Mouse (Mus musculus) heart, postnatal 10 days (tissue): Measurements from ENCODE around the gene Gm20538. TPM values are rescaled to one million over a fixed set of nuclear protein-coding genes. Genes with fewer than 3 reads are reported as not detected.

Experiments
- DNase-seq, 2 experiments: peaks; one replicate each; pipeline ENCODE4 v3.0.0; 2021
- intact Hi-C: fragments of 180-260 bp; cut with DNase I; formaldehyde crosslinking; loops from one replicate; pipeline ENCODE4 v1.15.1; 2025
- total RNA-seq, 2 experiments: library from RNA; stranded (reverse); gene quantifications; 2 replicates each; pipeline ENCODE4 v1.2.3; 2021

Gm20538 gene
- total RNA-seq, 2 experiments from 2014 or later, result not detected

- DNase-seq, result no peak
- intact Hi-C loops, result loop anchor here (5.0 kb wide), 1 partner anchor 165 kb away; no protein-coding TSS in a partner anchor
Observed at GRCm38 (mm10) chr19:44537416-44537815, 15.2 kb downstream of the Gm20538 start.

DNA sequence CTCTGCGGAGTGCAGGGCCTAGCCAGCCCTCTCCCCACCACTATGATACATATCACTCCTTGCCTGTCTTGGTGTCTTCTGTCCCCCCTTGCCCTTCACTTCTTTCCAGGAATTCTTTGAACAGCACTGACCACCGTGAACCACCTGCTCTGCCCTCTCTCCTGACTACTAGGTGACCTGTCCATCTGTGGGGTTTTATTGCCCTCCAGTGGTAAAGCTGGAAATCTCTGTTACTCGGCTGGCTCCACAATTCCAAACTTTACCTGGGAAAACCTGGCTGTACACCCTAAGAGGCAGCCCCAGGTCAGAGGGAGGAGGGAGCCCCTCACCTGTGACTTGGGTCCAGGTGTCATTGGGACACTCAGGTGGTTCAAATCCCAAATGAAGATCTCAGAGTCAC, 17.3 kb downstream of the Gm20538 start:
- peak in 1 of 2 experiments; percentile 32 for DNase-seq
- intact Hi-C loops, result loop anchor here (5.0 kb wide), 1 partner anchor 163 kb away; no protein-coding TSS in a partner anchor

GRCm38 (mm10) chr19:44530018-44530417, 22.6 kb downstream of the Gm20538 start:
- intact Hi-C loops, result loop anchor here (5.0 kb wide), 1 partner anchor 53 kb away; no protein-coding TSS in a partner anchor
- no peak for DNase-seq

DNA sequence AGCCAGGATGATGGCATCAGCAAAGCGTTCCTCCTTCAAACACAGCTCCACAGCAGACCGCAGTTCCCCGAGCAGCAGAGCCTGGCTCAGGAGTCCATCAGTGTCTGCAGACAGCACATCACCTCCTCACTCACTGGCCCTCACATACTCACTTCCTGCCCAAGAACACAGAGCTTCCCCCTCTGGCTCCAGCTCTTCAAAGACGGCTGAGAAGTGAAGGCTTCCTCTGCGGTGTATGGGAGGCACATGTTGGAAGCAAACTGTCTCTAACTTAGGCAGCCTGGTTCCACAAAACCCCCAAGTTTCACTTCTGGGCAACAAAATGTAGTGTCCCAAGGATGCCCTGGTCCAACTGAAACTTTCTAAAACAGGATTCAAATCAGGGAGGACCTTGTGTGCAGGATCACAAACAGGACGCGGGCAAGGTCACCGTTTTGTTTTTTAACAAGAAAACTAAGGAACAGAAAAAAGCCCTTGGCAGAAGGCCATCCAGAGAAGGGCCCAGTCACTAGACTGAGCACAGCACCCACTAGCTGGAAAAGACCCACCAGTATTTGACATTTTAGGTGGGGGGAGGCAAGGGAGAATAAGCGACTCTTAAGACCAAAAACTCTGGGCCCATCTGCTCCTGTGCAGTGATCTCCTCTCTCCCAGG, 27.0 kb downstream of the Gm20538 start:
- intact Hi-C loops, result no loop called here
- DNase-seq, result no peak

DNA sequence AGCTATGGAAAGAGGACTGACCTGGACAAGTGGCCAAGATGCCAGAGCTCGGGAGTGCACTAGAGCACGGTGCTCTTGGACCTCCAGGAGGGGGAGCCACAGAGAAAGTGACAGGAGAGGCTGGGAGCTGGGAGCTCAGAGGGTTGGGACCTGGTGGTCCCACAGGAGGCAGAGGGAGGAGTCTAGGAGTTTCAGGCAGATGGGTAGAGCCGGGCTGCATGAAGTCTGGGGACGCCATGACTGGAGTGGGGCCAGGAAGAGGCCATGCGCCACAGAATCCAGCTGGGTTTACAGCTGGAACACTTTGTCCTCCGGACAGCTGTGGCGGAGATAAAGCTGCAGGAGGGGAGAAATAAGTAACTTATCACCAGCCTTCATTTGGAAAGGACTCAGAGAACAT, 33.5 kb downstream of the Gm20538 start:
- intact Hi-C loops, result no loop called here

DNA sequence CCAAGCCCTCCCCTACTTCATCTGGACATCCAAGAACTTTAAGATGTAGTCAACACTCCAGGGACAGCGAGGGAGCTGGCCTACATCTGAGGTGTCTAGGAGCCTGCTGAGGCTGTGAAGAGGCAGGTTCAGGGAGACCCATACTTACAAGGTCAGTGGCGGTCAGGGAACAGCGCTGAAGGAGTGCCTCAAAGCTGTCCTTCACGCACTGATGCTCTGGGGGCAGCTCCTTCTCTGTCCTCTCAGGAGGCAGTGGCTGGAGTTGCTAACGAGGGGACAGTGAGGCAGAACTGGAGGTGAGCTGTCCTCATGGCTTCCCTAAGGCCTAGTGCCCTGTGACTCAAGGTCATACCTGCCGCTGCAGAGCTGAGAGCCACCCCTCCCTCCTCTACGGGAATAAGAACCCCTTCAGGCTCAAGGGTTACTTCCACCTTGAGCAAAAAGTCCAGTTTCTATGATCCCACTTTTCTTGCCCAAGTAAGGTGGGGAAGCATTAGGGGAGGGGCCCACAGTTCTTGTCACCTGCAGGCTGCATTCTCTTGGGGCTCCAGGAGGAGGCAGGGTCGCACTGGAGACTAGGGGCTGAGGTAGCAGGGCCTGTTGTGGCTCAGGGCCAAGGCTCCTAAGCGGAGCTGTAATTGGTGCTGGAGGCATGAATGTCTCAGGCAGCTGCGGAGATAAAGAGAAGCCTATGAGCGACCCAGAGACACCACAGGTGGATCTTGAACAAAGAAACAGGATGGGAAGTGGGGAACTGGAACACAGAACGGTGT, 34.4 kb downstream of the Gm20538 start:
- DNase-seq, result no peak

More for the DNA sequence above, 33.5 kb downstream of the Gm20538 start:
- DNase-seq, result peak; percentile 77 to 80

GRCm38 (mm10) chr19:44515769-44516168, 36.9 kb downstream of the Gm20538 start:
- no peak for DNase-seq
- intact Hi-C loops, result no loop called here

More for the DNA sequence above, 34.4 kb downstream of the Gm20538 start:
- intact Hi-C loops, result no loop called here

DNA sequence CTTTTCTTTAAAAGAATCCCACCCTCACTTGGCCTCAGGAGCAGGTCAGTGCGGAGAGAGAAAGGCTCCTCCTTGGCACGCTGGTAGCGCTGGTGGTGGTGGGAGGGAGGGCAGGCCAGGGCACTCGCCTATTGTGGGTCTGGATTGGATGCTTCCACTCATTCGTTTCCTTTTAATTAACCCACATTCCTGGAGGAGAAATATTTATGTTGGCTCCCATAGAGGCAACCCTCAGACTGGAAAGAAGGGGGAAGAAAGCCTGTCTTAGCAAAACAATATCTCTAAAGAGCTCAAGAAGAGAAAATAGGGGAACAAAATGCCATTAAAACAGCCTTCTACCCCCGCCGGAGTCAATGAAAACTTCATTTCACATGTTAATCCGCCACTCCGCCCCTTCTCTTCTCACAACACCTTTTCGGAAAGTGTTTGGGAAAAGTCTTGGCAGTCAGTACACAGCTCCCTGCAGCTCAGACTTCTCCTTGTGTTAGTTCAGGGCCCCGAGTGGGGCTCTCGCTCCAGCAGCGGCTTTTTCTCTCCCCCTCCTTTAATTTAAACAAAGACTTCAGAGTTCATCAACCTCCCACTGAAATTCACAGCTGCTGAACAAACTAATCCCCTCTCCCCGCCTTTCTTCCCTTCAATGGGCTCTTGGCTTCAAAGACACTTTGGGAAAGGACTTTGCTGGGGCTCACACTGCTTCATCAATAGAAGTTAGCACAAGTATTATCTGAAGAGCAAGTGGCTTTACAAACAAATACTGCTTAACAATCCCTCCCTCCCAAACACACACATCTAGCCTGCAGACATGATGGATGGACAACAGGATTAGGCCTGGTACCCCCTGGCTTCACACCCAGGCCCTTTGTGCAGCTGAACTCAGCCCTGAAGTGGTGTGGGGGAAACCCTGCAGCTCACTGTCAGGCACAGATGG, 37.8 kb downstream of the Gm20538 start:
- DNase-seq, result no peak
- intact Hi-C loops, result no loop called here

- DNase-seq, result no peak
- intact Hi-C loops, result no loop called here
Observed at GRCm38 (mm10) chr19:44513921-44514482, 38.6 kb downstream of the Gm20538 start.

DNA sequence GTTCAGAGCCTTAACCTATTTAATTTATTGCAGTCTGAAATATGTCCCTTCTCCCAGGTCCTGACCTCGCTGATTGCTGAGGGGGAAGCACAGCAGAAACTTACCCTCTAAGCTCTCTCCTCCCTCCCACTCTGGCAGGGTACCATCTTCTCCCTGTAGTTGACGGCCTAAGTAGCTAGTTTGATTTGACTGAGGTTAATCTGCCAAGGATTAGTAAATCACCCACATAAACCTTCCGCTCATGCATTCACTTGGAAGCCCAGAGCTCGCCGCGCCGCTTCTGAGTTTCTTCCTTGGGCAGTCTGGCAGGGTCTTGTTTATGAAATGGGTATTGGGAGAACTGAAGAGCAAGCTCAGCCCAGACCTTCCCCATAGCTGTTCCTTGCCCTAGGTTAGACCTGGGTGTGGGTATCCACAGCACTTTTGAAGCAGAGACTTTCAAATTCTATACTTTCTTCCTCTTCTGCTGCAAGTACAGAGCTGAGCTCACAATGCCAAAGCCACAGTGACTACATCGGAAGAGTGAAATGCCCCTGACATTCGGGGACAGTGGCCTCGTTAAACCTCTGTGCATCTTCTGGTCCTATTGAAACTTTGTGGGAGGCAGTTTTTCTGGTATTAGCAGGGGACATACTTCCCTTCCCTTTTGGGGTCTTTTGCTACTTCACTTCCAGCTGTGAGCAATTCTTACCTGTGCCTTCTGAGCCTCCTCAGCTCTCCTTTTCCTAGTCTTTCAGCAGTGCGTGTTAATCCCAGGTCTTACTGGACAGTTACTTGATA, 39.4 kb downstream of the Gm20538 start:
- no peak for DNase-seq
- intact Hi-C loops, result no loop called here

- no peak for DNase-seq
- intact Hi-C loops, result no loop called here
Observed at GRCm38 (mm10) chr19:44512601-44513000, 40.0 kb downstream of the Gm20538 start.

DNA sequence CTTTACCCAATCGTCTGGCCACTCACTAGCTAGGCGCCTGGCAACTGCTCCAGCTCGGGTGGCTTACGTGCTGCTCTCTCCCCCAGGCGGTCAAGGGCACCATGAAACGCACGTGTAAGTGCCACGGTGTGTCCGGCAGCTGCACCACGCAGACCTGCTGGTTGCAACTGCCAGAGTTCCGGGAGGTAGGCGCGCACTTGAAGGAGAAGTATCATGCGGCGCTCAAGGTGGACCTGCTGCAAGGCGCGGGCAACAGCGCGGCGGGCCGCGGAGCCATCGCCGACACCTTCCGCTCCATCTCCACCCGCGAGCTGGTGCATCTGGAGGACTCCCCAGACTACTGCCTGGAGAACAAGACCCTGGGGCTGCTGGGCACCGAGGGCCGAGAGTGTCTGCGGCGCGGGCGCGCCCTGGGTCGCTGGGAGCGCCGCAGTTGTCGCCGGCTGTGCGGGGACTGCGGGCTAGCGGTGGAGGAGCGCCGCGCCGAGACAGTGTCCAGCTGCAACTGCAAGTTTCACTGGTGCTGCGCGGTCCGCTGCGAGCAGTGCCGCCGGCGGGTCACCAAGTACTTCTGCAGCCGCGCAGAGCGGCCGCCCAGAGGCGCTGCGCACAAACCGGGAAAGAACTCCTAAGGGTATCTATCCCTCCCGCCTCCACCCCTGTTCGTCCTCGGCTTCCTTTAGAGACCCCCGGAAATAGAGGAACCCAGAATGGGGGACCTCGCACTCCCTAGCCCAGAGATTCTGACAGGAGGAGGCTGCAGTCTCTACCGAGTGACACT, 41.0 kb downstream of the Gm20538 start:
- intact Hi-C loops, result no loop called here
- DNase-seq, result peak; percentile 39 to 50

DNA sequence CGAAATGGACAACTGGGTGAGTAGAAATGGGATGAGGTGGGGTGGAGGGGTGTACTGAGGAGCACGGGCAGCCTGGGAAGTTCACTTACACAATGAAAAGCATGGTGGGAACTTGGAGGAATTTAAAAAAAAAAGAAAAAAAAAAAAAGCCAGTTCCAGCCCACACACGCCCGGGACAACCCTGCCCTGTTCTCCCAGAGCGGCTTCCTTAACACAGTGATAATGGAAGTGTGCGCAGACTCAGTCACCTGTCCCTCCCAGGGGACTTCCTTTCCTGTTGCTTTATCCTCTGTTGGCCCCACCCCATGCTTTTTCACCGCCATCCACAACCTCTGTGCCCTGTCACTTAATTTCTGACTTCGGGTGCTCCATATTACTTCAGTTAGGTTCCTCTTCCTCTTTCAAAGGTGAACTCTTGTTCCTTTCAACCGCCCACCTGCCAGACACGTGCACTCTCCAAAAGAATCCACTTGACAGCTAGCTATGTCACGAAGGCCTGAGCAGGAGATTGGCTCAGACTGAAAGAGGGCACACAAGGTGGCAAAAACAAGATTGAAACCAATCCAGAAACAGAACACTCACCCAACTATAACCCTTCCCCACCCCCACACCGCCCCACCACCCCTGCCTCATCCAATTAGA, 42.0 kb downstream of the Gm20538 start:
- no peak for DNase-seq
- intact Hi-C loops, result no loop called here

GRCm38 (mm10) chr19:44502741-44503140, 49.9 kb downstream of the Gm20538 start:
- DNase-seq, result no peak
- intact Hi-C loops, result no loop called here

DNA sequence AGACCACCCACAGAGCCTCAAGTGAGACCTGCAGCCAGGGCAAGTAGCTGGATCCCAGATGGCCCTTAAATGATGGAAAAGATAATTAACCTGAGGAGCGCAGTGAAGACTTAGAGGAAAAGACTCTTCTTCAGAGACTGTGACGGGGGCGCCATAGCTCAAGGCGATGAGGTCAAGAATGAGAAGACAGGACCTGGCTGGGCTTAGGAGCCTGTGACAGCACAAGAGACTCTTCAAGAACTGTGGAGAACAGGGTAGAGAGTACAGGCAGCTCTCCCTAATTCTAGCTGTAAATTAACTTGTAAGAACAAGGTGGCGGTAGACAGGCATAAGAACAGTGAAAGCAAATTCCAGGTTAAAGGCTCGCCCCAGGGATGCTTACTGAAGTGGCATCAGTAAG, 50.7 kb downstream of the Gm20538 start:
- intact Hi-C loops, result no loop called here
- no peak for DNase-seq

GRCm38 (mm10) chr19:44500240-44500639, 52.4 kb downstream of the Gm20538 start:
- no peak for DNase-seq
- intact Hi-C loops, result no loop called here

DNA sequence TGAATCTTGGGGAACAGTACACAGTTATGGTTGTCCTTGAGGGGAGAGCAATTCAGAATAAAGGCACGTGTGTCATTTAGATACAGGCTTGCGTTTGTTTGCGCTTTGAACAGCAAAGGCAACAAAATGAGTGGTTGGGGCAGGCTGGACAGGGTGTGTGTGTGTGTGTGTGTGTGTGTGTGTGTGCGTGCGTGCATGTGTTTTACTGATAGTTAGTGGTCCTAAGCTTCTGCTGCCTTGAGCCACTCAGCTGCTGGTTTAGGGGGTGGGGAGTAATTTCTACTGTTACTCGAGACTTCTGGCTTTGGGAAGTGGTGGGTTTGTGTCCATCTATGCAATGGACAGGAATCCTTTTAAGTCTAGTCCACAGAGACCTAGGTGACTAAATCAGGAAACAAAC, 53.7 kb downstream of the Gm20538 start:
- intact Hi-C loops, result no loop called here
- no peak for DNase-seq

GRCm38 (mm10) chr19:44496941-44497340, 55.7 kb downstream of the Gm20538 start:
- intact Hi-C loops, result no loop called here
- DNase-seq, result no peak

GRCm38 (mm10) chr19:44496511-44496910, 56.1 kb downstream of the Gm20538 start:
- no peak for DNase-seq
- intact Hi-C loops, result no loop called here
